Mouse (Mus musculus) erythroblast, embryonic 14.5 days (primary cell): Measurements from ENCODE around the gene Cggbp1.

ENCODE experiments used
- GATA1 ChIP-seq: IDR thresholded peaks from 2 replicates; pipeline ENCODE4 v1.6.1; 2012; ENCODE audit warnings: low read length, inconsistent platforms, mixed read lengths
- TAL1 ChIP-seq: IDR thresholded peaks from 3 replicates; pipeline ENCODE4 v1.6.1; 2012; ENCODE audit warnings: low read length, inconsistent platforms, mixed read lengths

DNA sequence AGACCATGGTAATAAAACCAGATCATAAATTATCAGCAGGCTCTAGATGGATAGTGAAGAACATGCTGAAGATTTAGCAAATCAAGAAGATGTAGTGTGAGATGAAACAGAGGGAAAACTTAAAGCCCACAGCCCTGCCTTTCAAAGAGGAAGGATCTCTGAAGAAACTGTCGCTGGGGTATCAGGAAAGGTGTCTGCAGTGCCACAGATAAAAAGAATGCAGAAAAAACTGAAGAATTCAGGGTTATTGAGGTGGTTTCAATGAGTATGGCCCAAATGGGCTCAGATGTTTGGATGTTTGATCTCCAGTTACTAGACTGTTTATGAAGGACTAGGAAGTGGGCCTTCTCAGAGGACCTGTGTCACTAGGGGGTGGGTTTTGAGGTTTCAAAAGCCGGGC lies 17.8 kb downstream of the Cggbp1 start:
- no peak for TF ChIP-seq GATA1
- TF ChIP-seq TAL1, result no peak
